Mouse (Mus musculus) megakaryocyte, embryonic 14.5 days (primary cell): ENCODE measurements at regions not wholly inside any gene's neighbourhood (a gene's known extent, or its start where the extent isn't known, plus 50 kb on each side); places are given as distances from the start of the nearest gene placed in this dataset.

ENCODE experiments used
- FLI1 ChIP-seq: IDR thresholded peaks from 2 replicates; pipeline ENCODE4 v1.6.1; 2012; ENCODE audit warnings: low read length, inconsistent platforms, mixed read lengths
- GATA1 ChIP-seq: IDR thresholded peaks from 3 replicates; pipeline ENCODE4 v1.6.1; 2012; ENCODE audit warnings: mixed read lengths, low read length, inconsistent platforms, borderline replicate concordance

DNA sequence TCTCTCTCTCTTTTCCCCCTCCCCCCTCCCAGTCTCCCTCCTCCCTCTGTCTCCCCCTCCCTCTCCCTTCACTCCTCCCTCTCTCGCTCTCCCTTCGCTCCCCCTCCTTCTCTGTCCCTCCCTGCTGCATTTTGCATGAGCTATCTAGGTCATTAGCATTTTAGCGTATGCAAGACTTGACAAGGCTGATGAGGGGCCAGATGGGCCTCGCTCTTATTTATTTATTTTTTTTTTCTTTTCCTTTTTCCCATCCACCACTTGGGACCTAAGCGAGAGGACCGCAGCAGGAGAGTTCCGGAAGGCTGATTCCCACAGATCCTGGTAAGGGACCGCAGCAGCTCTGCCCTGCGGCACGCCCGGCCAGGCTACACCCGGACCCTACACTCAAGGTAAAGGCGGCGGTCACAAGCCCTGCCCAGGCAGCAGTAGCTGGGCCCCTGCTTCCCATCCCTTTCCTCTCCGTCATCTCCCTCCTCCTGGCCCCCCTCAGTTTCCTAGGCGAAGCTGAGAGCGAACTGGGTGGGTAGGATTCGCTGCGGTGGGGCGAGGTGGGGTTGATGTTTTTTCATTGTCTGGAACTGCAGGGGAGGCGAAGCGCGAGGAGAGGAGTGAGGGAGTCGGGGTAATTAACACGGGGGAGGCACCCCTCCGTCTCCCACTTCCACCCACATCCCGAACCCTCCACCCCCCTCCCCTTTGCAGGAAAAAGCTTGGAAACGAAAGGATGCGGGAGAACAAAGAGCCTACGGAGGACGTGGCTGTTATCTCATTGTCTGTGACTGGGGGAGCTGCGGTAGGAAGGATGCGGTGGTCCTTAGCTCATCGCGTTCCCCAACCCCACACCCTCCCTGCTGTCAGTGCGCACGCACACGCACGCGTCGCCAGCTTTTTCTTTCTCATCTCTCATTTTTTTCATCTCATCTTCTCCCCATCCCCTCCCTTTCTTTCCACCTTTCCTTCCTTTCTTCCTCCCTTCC is 485.8 kb downstream of the Prss52 start:
- no peak for TF ChIP-seq GATA1
- no peak for TF ChIP-seq FLI1
